Mouse (Mus musculus): Measurements from ENCODE around the gene Hsd11b1.

DNA sequence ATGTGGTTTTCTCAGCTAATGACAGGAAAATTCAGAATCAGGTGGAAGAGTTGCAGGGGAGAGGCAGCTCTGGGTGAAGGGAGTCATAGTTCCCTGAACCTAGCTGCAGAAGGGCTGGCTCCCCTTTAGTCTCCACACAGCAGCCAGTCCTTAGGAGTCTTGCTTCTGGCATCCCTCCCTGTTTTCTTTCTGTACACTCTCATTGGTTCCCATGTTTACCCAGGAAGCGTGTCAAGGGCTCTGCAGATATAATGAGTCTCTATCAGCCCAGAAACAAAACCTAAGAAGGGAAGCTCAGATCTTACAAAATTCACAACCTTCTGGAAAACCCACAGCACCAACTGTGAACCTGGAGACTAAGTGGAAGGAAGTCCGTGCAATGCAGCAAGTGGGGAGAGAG, 29.2 kb upstream of the Hsd11b1 start:
- no peak for TF ChIP-seq MAX (IDR thresholded peaks at IDR 0.05)
- no peak for TF ChIP-seq CTCF (IDR thresholded peaks at IDR 0.05; ENCODE audit: control insufficient read depth, insufficient read depth, insufficient read length)
- no peak for TF ChIP-seq USF1 (IDR thresholded peaks at IDR 0.05; ENCODE audit: low read depth)
